Mouse (Mus musculus) liver, postnatal 0 days (tissue): ENCODE measurements at regions not wholly inside any gene's neighbourhood (a gene's known extent, or its start where the extent isn't known, plus 50 kb on each side); places are given as distances from the start of the nearest gene placed in this dataset.

ENCODE experiments used
- CTCF ChIP-seq: sonication (generic); IDR thresholded peaks from 2 replicates; pipeline ENCODE4 v1.5.1; 2016; ENCODE audit warnings: antibody characterized with exemption, low read depth
- EP300 ChIP-seq: IDR thresholded peaks from 2 replicates; pipeline ENCODE4 v1.6.1; 2016; ENCODE audit warnings: antibody characterized with exemption, low read depth, mild to moderate bottlenecking

DNA sequence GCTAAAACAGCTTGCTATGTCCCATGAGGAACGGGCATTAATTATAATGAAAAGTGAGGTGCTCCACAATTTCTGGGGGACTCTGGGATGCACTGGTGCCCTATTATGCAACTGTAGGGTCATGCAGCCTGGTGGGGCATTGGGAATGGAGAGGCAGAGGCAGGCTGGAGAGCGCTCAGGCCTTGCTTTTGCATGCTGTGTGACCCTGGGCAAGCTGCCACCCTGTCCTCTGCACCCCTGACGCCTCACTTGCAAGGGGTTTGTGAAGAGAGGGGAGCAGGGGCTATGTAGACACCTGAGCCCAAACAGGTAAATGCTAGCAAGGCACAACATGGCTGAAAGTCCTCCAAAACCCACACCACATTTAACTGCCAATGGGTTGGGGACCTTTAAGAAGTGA lies 142.8 kb downstream of the Kif26a start:
- TF ChIP-seq CTCF (no peak), EP300 (no peak)
